14 mouse cellular contexts compared by ENCODE assay signal in the genomic region with DNA sequence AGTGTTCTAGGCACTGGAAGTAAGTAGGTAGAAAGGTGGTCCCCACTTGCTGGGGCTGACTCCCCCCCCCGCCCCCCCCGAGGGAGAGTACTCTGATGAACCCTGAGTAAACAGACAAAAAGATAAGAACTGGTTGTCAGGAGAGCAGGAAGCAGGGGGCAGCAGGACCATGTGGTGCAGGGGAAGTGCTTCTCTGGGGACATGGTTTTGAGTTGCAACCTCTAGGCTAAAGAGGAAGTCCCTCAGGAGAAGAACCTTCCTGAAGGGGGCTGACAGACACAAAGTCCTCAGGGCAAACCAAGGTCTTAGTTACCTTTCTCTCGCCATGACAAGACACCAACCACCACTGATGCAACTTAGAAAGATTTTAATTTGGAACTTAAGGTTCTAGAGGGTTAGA.
"Had no signal": no experiment of that assay in that cellular context is flagged by ENCODE, and none has a peak within 500 bp of the region (broad histone marks: within the 10 kb centered on the region; RNA-seq: fewer than 3 reads in every experiment).

No protein-coding gene starts in this region.

- H3K9me3 ChIP-seq: megakaryocyte, embryonic 14.5 days; midbrain, embryonic 10.5 days had no signal

- H3K4me1 ChIP-seq: megakaryocyte, embryonic 14.5 days had no signal

- H3K27ac ChIP-seq: left cerebral cortex, adult 2 months; liver, embryonic 14.5 days; macrophage; midbrain, embryonic 10.5 days had no signal

- ATAC-seq: liver, postnatal 0 days had no signal

- H3K9ac ChIP-seq: liver, embryonic 14.5 days; liver, postnatal 0 days; lung, embryonic 14.5 days had no signal

- H3K4me3 ChIP-seq: left cerebral cortex, adult 2 months; megakaryocyte, embryonic 14.5 days; midbrain, embryonic 10.5 days had no signal

- DNase-seq: kidney, adult 18-20 months; kidney, adult 9 months; kidney, postnatal 10 days; kidney, postnatal 36 days; layer of hippocampus, postnatal 36 days; liver, postnatal 0 days; midbrain, embryonic 14.5 days; thymus, postnatal 25 days had no signal

- H3K36me3 ChIP-seq: midbrain, embryonic 10.5 days had no signal
